13 mouse cellular contexts compared by ENCODE assay signal in genomic region chr4:77361728-77362127, GRCm38 (mm10).
"Had no signal": no experiment of that assay in that cellular context is flagged by ENCODE, and none has a peak within 500 bp of the region (broad histone marks: within the 10 kb centered on the region; RNA-seq: fewer than 3 reads in every experiment).

No protein-coding gene starts in this region.

- DNase-seq: kidney, adult 18-20 months; kidney, postnatal 10 days; left cerebral cortex, postnatal 4 days; lung, postnatal 4 days; spleen, adult 18-20 months; thymus, adult 18-20 months; thymus, postnatal 14 days had no signal

- H3K36me3 ChIP-seq: limb, embryonic 13.5 days; lung, embryonic 15.5 days; midbrain, embryonic 13.5 days; neural tube, embryonic 12.5 days had no signal

- H3K9me3 ChIP-seq: limb, embryonic 13.5 days; lung, embryonic 15.5 days; midbrain, embryonic 13.5 days; neural tube, embryonic 12.5 days had no signal

- H3K27ac ChIP-seq: limb, embryonic 13.5 days; liver, embryonic 14.5 days; lung, embryonic 15.5 days; midbrain, embryonic 13.5 days; neural tube, embryonic 12.5 days had no signal

- H3K4me2 ChIP-seq: limb, embryonic 13.5 days; lung, embryonic 15.5 days; midbrain, embryonic 13.5 days; neural tube, embryonic 12.5 days had no signal

- H3K27me3 ChIP-seq: limb, embryonic 13.5 days; lung, embryonic 15.5 days; midbrain, embryonic 13.5 days; neural tube, embryonic 12.5 days had no signal

- H3K4me3 ChIP-seq: limb, embryonic 13.5 days; lung, embryonic 15.5 days; midbrain, embryonic 13.5 days; myocyte; neural tube, embryonic 12.5 days had no signal

- H3K4me1 ChIP-seq: limb, embryonic 13.5 days; lung, embryonic 15.5 days; midbrain, embryonic 13.5 days; neural tube, embryonic 12.5 days had no signal

- ATAC-seq: midbrain, embryonic 13.5 days had no signal

- H3K9ac ChIP-seq: limb, embryonic 13.5 days; liver, embryonic 14.5 days; lung, embryonic 15.5 days; midbrain, embryonic 13.5 days; neural tube, embryonic 12.5 days had no signal
